Mouse (Mus musculus) intestine, postnatal 0 days (tissue): ENCODE results near the gene Glyat. TPM values are rescaled to one million over a fixed set of nuclear protein-coding genes. Genes with fewer than 3 reads are reported as not detected.
"Not testable (repeated sequence)": the region's sequence is repeated elsewhere in the genome, so short reads cannot be mapped to it uniquely, and the experiment has no call there.

ENCODE experiments used
- ATAC-seq: fragments of 200-750 bp; cut with Nextera tagmentation; 2 replicates; pipeline ENCODE4 v1.8.0; 2017; ENCODE audit warnings: mild to moderate bottlenecking, moderate TSS enrichment, moderate library complexity
- H3K27ac ChIP-seq: fragments of 300-500 bp; sonication (generic); 2 replicates; pipeline ENCODE4 v1.5.1; 2014; ENCODE audit warnings: mild to moderate bottlenecking, low read depth, low read length, moderate library complexity
- H3K27me3 ChIP-seq: fragments of 300-500 bp; sonication (generic); replicated peaks from 2 replicates; pipeline ENCODE4 v1.6.1; 2014; ENCODE audit warnings: low read length, mixed read lengths; ENCODE audit not compliant: control insufficient read depth, insufficient read depth
- H3K36me3 ChIP-seq: fragments of 300-500 bp; sonication (generic); 2 replicates; pipeline ENCODE4 v1.6.1; 2014; ENCODE audit warnings: mild to moderate bottlenecking, moderate library complexity; ENCODE audit not compliant: control insufficient read depth, insufficient read depth
- H3K4me1 ChIP-seq: fragments of 300-500 bp; sonication (generic); replicated peaks from 2 replicates; pipeline ENCODE4 v1.6.1; 2014; ENCODE audit warnings: antibody characterized with exemption, low read length, mixed read lengths; ENCODE audit not compliant: control insufficient read depth, insufficient read depth
- H3K4me2 ChIP-seq: fragments of 300-500 bp; sonication (generic); replicated peaks from 2 replicates; pipeline ENCODE4 v1.6.1; 2014; ENCODE audit warnings: low read depth, mild to moderate bottlenecking, moderate library complexity
- H3K4me3 ChIP-seq: fragments of 300-500 bp; sonication (generic); 2 replicates; pipeline ENCODE4 v1.5.1; 2014; ENCODE audit warnings: low read depth, low read length
- H3K9ac ChIP-seq: fragments of 300-500 bp; sonication (generic); 2 replicates; pipeline ENCODE4 v1.6.1; 2014; ENCODE audit warnings: mild to moderate bottlenecking, low read depth, low read length
- H3K9me3 ChIP-seq: fragments of 300-500 bp; sonication (generic); 2 replicates; pipeline ENCODE4 v1.6.1; 2016; ENCODE audit warnings: mixed run types; ENCODE audit not compliant: control insufficient read depth
- CTCF ChIP-seq: sonication (generic); IDR thresholded peaks from 2 replicates; pipeline ENCODE4 v1.5.1; 2016; ENCODE audit warnings: low read depth, mild to moderate bottlenecking, control low read depth, antibody characterized with exemption, moderate library complexity
- WGBS: fragments of 180-500 bp; shearing (Covaris S2); extraction: QIAGEN DNeasy Blood & Tissue Kit; methylation state at CpG from one replicate; pipeline ENCODE4 v1.1.7; 2014; 5-methylcytosine and 5-hydroxymethylcytosine counted together
- polyA plus RNA-seq: library from polyadenylated mRNA; unstranded; fragments of >200 nt; fragmentation: Nextera tagmentation; extraction: Ambion mirVana; gene quantifications from 2 replicates; pipeline ENCODE4 v1.2.1, GENCODE M21; 2015

The Glyat gene
- polyA plus RNA-seq, 1 experiment from 2014 or later, result 3.5 TPM

DNA sequence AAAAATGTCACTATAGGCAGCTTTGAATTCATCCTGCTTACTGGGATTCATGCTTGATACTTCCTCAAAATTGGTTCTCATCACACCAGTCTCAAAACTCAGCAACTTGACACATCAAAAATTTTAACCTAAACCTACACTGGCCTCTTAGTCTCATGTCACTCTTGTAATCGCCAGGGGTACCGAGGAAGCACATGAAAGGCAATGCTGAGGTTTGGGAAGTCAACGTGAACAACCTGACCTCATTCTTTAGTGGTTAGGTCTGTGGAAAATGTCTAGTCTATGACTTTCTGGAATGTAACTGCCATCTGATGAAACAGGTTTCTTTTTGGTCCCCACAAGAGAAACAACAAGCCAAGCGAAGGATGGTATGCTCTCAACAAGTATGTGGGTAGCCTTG is 1.9 kb downstream of the Glyat start:
- ATAC-seq, result no peak
- Histone ChIP-seq H3K27me3 (no peaks in the 10 kb centered on the region), H3K4me1 (no peaks in the 10 kb centered on the region), H3K4me2 (no peak overlapping the region), H3K9ac (no peak overlapping the region), H3K4me3 (no peak overlapping the region), H3K27ac (no peak overlapping the region), H3K36me3 (no peaks in the 10 kb centered on the region), H3K9me3 (no peaks in the 10 kb centered on the region)
- no peak for TF ChIP-seq CTCF
- 91% methylated on average over 4 of the region's 4 CpGs for WGBS

GRCm38 (mm10) chr19:12636863-12637262 is 3.8 kb downstream of the Glyat start:
- 63% methylated on average over 3 of the region's 3 CpGs for WGBS
- Histone ChIP-seq H3K9ac (no peak overlapping the region), H3K4me3 (no peak overlapping the region), H3K4me2 (no peak overlapping the region), H3K27me3 (no peaks in the 10 kb centered on the region), H3K27ac (no peak overlapping the region), H3K36me3 (no peaks in the 10 kb centered on the region), H3K4me1 (no peaks in the 10 kb centered on the region), H3K9me3 (no peaks in the 10 kb centered on the region)
- TF ChIP-seq CTCF, result no peak
- ATAC-seq, result no peak

DNA sequence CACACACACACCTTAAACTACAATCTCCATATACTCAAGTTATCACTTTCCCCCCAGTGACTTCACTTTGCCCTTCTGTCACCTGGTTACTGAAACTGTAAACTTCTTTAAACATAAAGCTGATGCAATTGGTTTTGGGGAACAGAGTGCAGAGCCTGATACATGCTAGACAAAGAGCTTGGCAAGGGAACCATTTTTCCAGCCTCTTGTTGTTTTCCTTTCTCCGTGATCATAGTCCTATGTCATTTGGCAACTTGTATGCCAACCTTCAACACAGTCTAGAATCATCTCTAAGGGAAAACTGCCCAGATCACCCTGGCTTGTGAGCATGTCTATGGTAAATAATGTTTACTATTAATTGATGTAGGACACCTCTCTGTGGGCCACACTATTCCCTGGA is 4.9 kb downstream of the Glyat start:
- no peaks in the 10 kb centered on the region for H3K9me3 ChIP-seq
- WGBS, result 87% methylated on average over 1 of the region's 1 CpGs
- no peaks in the 10 kb centered on the region for H3K27me3 ChIP-seq
- TF ChIP-seq CTCF, result no peak
- no peak overlapping the region for H3K4me2 ChIP-seq
- no peak overlapping the region for H3K4me3 ChIP-seq
- H3K27ac ChIP-seq, result no peak overlapping the region
- no peak for ATAC-seq
- no peak overlapping the region for H3K9ac ChIP-seq
- no peaks in the 10 kb centered on the region for H3K36me3 ChIP-seq
- no peaks in the 10 kb centered on the region for H3K4me1 ChIP-seq

- Histone ChIP-seq H3K27me3 (no peaks in the 10 kb centered on the region), H3K9me3 (no peaks in the 10 kb centered on the region), H3K9ac (no peak overlapping the region), H3K27ac (no peak overlapping the region), H3K36me3 (no peaks in the 10 kb centered on the region), H3K4me3 (no peak overlapping the region), H3K4me1 (no peaks in the 10 kb centered on the region), H3K4me2 (no peak overlapping the region)
- no peak for TF ChIP-seq CTCF
- no peak for ATAC-seq
These were observed 16.4 kb downstream of the Glyat start for GRCm38 (mm10) chr19:12649511-12649910.

DNA sequence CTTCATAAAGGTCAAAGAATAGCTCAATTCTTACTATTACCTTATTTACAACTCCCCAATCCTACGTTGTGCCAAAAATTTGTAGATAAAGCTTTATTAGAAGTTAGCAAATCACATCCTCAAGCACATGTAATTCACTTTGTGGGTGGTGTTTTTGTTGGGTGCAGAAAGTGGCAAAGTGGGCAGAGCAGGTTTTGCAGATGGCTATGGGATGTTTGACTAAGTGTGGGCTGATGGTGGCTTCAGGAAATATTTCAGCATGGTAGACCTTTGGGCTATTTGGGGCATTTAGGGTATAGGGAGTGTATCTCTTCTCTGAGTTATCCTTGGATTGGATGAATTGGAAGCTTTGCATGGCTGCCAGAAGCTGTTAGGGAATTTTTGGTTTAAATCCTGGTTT is 33.0 kb downstream of the Glyat start:
- Histone ChIP-seq H3K4me2 (no peak overlapping the region), H3K9ac (no peak overlapping the region), H3K27ac (no peak overlapping the region), H3K9me3 (no peaks in the 10 kb centered on the region), H3K36me3 (no peaks in the 10 kb centered on the region), H3K4me3 (no peak overlapping the region), H3K4me1 (no peaks in the 10 kb centered on the region), H3K27me3 (no peaks in the 10 kb centered on the region)
- 64% methylated on average over 1 of the region's 1 CpGs for WGBS
- no peak for TF ChIP-seq CTCF
- ATAC-seq, result no peak

- not testable (repeated sequence) for H3K36me3 ChIP-seq, H3K27me3 ChIP-seq, H3K27ac ChIP-seq, H3K9ac ChIP-seq, H3K4me1 ChIP-seq, H3K9me3 ChIP-seq, H3K4me2 ChIP-seq, ATAC-seq, H3K4me3 ChIP-seq
- 82% methylated on average over 3 of the region's 3 CpGs for WGBS
These were observed 35.5 kb downstream of the Glyat start for GRCm38 (mm10) chr19:12668601-12669000.

- no peak for ATAC-seq
- no peak within 1 kb of the TSS for H3K27ac ChIP-seq
- no peak within 1 kb of the TSS for H3K9ac ChIP-seq
- no peak within 1 kb of the TSS for H3K4me3 ChIP-seq
- H3K9me3 ChIP-seq, result no peaks in the 10 kb centered on the region
- H3K4me1 ChIP-seq, result no peaks in the 10 kb centered on the region
- no peak for TF ChIP-seq CTCF
- no peaks in the 10 kb centered on the region for H3K27me3 ChIP-seq
- no peaks in the 10 kb centered on the region for H3K36me3 ChIP-seq
- H3K4me2 ChIP-seq, result no peak within 1 kb of the TSS
These were observed 37.0 kb downstream of the Glyat start, which contains the start of gene Olfr1442 for GRCm38 (mm10) chr19:12670139-12670538. Olfr1442 (plus strand) TSS chr19:12670439.
